Mouse (Mus musculus) ES-E14 (cell line): ENCODE data around the gene Cbfa2t3. TPM values are rescaled to one million over a fixed set of nuclear protein-coding genes. Genes with fewer than 3 reads are reported as not detected.

Source experiments
- DNase-seq: peaks from one replicate; pipeline ENCODE4 v3.0.0-alpha.2; 2013; ENCODE audit warnings: low read depth, low spot score
- H3K27ac ChIP-seq: 2 replicates; pipeline ENCODE4 v1.5.1; 2012; ENCODE audit warnings: low read depth, mild to moderate bottlenecking, low read length, moderate library complexity, mixed read lengths; ENCODE audit not compliant: poor library complexity, insufficient read depth, severe bottlenecking
- H3K36me3 ChIP-seq: 2 replicates; pipeline ENCODE4 v1.6.1; 2012; ENCODE audit warnings: mild to moderate bottlenecking, low read length, moderate library complexity, mixed read lengths; ENCODE audit not compliant: control insufficient read depth, poor library complexity, insufficient read depth, severe bottlenecking
- H3K4me1 ChIP-seq, 2 experiments: fragments of 150-350 bp in 1 of 2; sonication (generic) in 1 of 2; 2 replicates each; pipeline ENCODE4 v1.6.1; 2012; ENCODE audit warnings: low read length in 2 of 2, mild to moderate bottlenecking in 1 of 2, mixed read lengths in 1 of 2; ENCODE audit not compliant: control insufficient read depth in 2 of 2, insufficient read depth in 2 of 2, poor library complexity in 1 of 2
- H3K4me3 ChIP-seq, 2 experiments: fragments of 150-350 bp in 1 of 2; sonication (generic) in 1 of 2; 2 replicates each; pipeline ENCODE4 v1.5.1; 2012; ENCODE audit warnings: low read length in 2 of 2, low read depth in 1 of 2, mild to moderate bottlenecking in 1 of 2, mixed read lengths in 1 of 2; ENCODE audit not compliant: insufficient read depth in 1 of 2, poor library complexity in 1 of 2, severe bottlenecking in 1 of 2
- H3K9ac ChIP-seq: 2 replicates; pipeline ENCODE4 v1.6.1; 2012; ENCODE audit warnings: low read depth, mild to moderate bottlenecking, low read length, mixed read lengths; ENCODE audit not compliant: poor library complexity, insufficient read depth, severe bottlenecking
- H3K9me3 ChIP-seq: fragments of 150-350 bp; sonication (generic); 2 replicates; pipeline ENCODE4 v1.6.1; 2012; ENCODE audit warnings: low read depth, mild to moderate bottlenecking, low read length; ENCODE audit not compliant: control insufficient read depth, insufficient read depth
- CHD2 ChIP-seq: IDR thresholded peaks from 2 replicates; pipeline ENCODE4 v1.6.1; 2014; ENCODE audit warnings: mild to moderate bottlenecking, low read depth, low read length, inconsistent platforms
- HCFC1 ChIP-seq: IDR thresholded peaks from 2 replicates; pipeline ENCODE4 v1.6.1; 2012; ENCODE audit warnings: low read length, inconsistent platforms, borderline replicate concordance; ENCODE audit not compliant: insufficient read depth
- MAFK ChIP-seq: IDR thresholded peaks from 2 replicates; pipeline ENCODE4 v1.6.1; 2014; ENCODE audit warnings: mild to moderate bottlenecking, low read depth, low read length, inconsistent platforms; ENCODE audit not compliant: insufficient read depth
- ZC3H11A ChIP-seq: IDR thresholded peaks from 2 replicates; pipeline ENCODE4 v1.6.1; 2012; ENCODE audit warnings: low read depth, mild to moderate bottlenecking, inconsistent platforms, low read length, borderline replicate concordance
- ZNF384 ChIP-seq: IDR thresholded peaks from 2 replicates; pipeline ENCODE4 v1.6.1; 2012; ENCODE audit warnings: low read depth, low read length, inconsistent platforms
- in situ Hi-C, 2 experiments: fragments of 600-800 bp; cut with MboI; formaldehyde crosslinking; loops; one replicate each; pipeline ENCODE4 v1.15.1; 2025; ENCODE audit warnings: low sequenced_read_pairs in 2 of 2, inconsistent platforms in 1 of 2; ENCODE audit not compliant: unreplicated experiment in 2 of 2
- total RNA-seq: library from RNA; depleted of rRNA; stranded (reverse); fragments of 300-350 nt; gene quantifications from 2 replicates; pipeline ENCODE4 v1.2.3, GENCODE M21; 2012

Gene Cbfa2t3
- total RNA-seq, 1 experiment: 0.36 TPM

- no peak for DNase-seq
- no peaks in the 10 kb centered on the region for H3K36me3 ChIP-seq
- no peak overlapping the region for H3K9ac ChIP-seq
- no peak overlapping the region for H3K27ac ChIP-seq
- H3K4me3 ChIP-seq: no peak overlapping the region
- no peaks in the 10 kb centered on the region for H3K9me3 ChIP-seq
- in situ Hi-C loops: no loop called here
- H3K4me1 ChIP-seq: peaks cover 0 to 10% of the 10 kb centered on the region in 2 experiments; a peak in 2 of 4 replicates
- no peak for TF ChIP-seq ZNF384
- no peak for TF ChIP-seq ZC3H11A
- TF ChIP-seq HCFC1: no peak
- no peak for TF ChIP-seq MAFK
- TF ChIP-seq CHD2: no peak
These were observed 2.7 kb upstream of the Cbfa2t3 start for GRCm38 (mm10) chr8:122701441-122702185.

GRCm38 (mm10) chr8:122700628-122701027, 1.7 kb upstream of the Cbfa2t3 start:
- in situ Hi-C loops: no loop called here
- Histone ChIP-seq H3K4me1 (peaks cover 0 to 8% of the 10 kb centered on the region in 2 experiments; a peak in 1 of 4 replicates), H3K9me3 (no peaks in the 10 kb centered on the region), H3K9ac (no peak overlapping the region), H3K27ac (no peak overlapping the region), H3K4me3 (no peak overlapping the region), H3K36me3 (no peaks in the 10 kb centered on the region)
- DNase-seq: no peak
- no peak for TF ChIP-seq ZC3H11A

- H3K9ac ChIP-seq: peak overlapping the region; percentile 2
- in situ Hi-C loops: no loop called here
- H3K36me3 ChIP-seq: no peaks in the 10 kb centered on the region
- peak overlapping the region in 1 of 2 experiments; percentile 13; a peak in 1 of 4 replicates for H3K4me3 ChIP-seq
- TF ChIP-seq MAFK (no peak), ZNF384 (no peak), CHD2 (no peak), HCFC1 (no peak), ZC3H11A (no peak)
- H3K9me3 ChIP-seq: no peaks in the 10 kb centered on the region
- H3K27ac ChIP-seq: no peak overlapping the region
- no peak for DNase-seq
- H3K4me1 ChIP-seq: peaks cover 0 to 8% of the 10 kb centered on the region in 2 experiments; a peak in 1 of 4 replicates
These were observed 598 bp downstream of the Cbfa2t3 start for GRCm38 (mm10) chr8:122698254-122698768.

- 0 out of 2 replicates have a peak overlapping the region, but pooled peaks have one; percentile 2 for H3K9ac ChIP-seq
- H3K36me3 ChIP-seq: no peaks in the 10 kb centered on the region
- DNase-seq: no peak
- in situ Hi-C loops: no loop called here
- no peaks in the 10 kb centered on the region for H3K9me3 ChIP-seq
- TF ChIP-seq MAFK: no peak
- H3K27ac ChIP-seq: no peak overlapping the region
- H3K4me1 ChIP-seq: peaks cover 0 to 8% of the 10 kb centered on the region in 2 experiments; a peak in 1 of 4 replicates
- H3K4me3 ChIP-seq: peak overlapping the region in 1 of 2 experiments; percentile 13; a peak in 2 of 4 replicates
These were observed 1.3 kb downstream of the Cbfa2t3 start for GRCm38 (mm10) chr8:122697586-122697985.
